Mouse (Mus musculus) thymus, postnatal 10 days (tissue): ENCODE data around the gene 4930402F06Rik.

ENCODE experiments used
- DNase-seq, 2 experiments: peaks; one replicate each; pipeline ENCODE4 v3.0.0; 2021; ENCODE audit warnings: low spot score in 2 of 2

4930402F06Rik gene

DNA sequence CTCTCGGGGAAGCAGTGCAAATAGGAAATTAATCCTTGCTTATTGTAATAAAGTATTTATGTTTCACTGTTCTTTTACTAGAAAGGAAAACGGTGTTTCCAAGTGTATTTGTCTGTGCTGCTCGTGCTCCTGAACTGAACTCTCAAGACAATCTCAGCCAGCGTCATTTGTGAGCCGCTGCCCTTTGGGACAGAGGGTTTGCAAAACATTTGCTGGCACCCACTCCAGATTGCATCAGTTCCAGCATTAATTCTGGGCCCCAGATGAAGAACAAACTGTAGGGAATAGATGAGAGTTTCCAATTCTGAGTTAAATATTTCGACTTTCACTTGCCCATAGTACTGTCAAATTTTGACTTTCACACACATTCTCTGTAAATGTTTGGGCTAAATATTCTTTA is 58.3 kb downstream of the 4930402F06Rik start:
- DNase-seq = no peak

DNA sequence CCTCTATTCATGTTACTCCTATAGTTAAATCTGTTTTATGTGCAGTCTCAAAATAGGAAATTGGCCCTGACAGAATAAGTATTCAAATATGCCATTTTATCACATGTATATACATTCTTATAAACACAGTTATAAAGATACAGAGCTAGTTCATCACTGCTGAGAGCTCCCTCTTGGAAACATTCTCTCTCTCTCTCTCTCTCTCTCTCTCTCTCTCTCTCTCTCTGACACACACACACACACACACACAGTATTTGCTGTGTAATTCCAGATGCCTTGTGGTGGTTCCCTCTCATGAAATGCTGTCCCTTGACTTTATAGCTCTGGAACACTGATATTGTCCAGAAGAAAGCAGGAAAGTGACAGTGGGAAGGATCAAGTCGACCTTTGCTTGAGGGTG is 58.9 kb downstream of the 4930402F06Rik start:
- no peak for DNase-seq

DNA sequence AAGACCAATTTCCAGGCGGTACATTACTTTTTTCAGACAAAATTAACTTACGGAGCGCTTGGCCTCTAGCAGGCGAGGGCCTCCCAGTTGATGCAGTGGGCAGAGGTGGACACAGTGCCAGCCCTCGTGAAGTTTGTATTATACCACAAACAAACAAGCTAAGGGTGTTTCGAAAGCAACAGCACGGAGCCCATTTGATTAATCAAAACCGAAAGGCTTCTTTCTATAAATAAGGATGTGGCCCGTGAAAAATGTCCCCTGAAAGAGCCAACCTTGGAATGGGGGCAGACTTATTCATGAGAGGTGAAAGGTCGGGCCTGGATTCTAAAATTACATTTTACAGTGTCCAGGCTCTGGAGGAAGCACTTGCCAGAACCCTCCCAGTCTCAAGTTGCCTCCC is 59.6 kb downstream of the 4930402F06Rik start:
- no peak for DNase-seq

DNA sequence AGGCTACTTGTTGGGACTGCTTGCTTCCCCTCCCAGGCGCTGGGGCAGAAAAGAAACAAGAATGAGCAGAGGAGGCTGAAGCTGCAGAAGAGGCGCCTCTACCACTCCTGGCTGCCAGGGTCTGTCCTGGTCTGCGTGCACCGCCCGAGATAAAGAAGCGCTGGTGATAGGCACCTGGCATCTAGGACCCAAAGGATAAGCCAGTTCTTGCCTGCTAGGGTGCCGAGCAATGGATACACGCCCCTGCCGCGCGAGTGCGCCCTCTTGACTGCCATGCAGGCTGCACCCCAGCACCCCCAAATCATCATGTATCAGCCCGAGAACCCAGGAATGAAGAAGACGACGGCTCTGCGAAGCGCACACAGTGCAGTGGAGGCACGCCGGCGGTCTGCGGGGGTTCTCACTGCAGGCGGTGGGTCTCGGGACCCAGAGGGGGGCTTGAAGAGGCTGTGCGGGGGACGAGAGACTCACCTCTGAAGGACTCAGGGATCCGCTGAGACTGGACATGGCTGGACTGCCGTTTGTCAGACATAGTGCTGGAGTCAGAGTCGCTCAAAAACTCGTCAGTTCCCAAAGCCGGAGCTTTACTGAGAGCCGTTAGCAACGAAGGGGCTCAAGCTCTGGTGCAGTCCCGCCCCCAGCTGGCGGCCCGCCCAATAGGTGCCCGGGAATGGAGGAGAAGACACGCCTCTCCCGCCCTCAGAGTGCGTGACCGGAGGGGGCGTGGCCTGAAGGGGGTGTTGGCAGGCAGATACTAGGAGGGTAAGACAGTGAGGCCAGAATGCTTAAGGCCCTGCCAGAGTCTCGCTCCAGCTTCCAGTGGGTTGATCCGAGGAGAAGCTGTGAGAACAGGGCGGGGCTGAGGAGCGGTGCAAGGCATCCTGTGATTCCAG is 60.3 kb downstream of the 4930402F06Rik start, which contains the start of gene Stom:
TSS of gene Stom (minus strand) at position 589 of the 893 bp plus-strand sequence.
- peak; percentile 98 to 100 for DNase-seq

DNA sequence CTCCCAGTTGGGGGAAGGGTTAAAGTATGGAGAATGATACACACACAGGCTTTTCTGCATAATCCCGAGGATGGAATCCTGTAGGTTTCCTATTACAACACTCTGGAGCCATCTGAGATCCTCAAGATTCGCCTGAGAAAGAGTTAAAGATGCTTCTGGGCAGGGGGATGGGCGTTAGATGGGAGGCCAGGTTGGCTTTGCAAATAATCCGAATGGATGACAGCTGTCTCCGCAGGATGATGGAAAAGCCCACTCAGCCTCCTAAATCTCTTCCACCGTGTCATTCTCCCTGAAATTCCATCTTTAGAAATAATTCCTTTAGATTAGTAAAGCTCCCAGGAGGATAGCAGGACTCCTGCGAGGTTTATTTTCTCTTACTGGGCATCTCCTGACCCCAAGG is 61.4 kb downstream of the 4930402F06Rik start:
- DNase-seq = no peak

DNA sequence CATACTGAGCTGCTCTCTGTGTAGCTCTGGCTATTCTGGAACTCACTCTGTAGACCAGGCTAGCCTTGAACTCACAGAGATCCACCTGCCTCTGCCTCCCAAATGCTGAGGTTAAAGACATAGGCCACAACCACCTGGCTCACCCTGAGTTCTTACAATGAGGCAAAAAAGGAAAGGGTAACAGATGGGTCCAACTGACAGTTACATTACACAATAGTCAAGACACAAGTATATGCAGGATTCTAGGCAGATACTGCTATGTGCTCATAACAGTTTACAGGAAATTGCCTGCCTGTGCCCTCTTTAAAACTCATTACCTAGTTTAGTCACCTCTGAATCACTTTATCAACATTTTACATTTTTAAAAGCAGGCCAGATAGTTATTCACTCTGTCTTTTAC is 63.3 kb downstream of the 4930402F06Rik start:
- no peak for DNase-seq

DNA sequence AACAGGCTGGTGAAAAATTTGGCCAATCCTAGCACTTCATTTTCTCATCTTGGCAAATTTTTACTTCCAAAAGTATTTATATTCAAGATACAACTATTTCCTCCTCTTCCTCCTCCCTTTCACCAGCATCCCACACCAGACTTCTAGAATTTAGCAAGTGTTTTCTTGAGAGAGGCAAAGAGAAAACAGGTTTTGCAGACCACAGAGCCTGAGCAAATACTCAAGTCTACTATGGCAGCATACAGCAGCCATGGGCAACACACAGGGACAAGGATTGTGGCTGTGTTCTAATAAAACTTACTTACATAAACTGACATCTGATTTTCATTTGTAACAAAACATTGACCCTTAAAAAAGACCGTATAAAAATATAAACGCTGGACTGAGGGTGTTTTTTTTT is 65.8 kb downstream of the 4930402F06Rik start:
- no peak for DNase-seq

DNA sequence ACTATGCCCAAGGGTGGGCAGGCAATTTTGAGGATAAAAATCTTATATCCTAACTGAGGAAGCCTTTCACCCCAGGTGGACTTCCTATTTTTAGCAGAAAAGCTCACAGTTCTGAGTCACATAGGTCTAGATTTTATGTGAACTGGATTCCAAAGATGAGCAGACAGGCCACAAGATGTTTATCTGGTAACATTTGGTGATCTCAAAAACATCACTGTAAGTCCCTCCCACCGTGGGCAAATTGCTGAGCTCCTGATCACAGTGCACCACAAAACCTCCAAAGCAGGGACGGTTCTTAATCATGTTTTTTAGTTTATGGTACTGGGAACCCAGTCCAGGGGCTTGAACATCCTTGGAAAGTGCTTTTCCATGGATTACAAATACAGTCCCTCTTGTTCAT is 67.9 kb downstream of the 4930402F06Rik start:
- DNase-seq = no peak

DNA sequence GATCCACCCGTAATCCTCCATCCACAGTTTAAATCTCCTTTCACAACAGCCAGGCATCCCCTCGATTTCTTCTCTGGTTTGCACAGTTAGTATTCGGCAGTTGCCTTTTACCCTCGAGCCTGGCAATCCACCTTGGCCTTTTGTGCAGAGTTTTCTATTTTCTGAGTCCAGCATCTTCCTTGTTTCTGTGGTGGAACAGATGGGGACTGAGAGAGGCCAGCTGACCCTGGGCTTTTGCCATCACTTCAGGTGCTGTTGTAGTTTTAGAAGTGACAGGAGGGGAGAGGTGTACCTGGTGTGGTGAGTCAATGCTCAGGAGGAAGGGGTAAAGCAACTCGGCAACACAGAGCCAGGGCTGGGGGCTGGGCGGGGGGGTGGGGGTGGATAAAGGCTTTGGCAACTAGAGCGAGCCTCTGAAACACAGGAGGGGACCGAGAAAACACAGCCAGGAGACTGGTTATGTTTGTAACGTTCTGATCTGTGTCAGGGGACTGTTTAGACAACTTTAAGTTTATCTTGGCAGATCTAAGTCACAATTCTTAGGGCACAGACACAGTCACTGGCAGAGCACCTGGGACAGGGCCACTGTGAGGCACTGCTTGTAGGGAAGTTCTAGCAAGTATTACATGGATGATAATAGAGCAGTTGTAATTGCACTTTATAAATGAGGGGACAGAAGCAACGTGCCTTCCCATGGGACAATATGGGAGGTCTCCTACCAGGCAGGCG is 68.7 kb downstream of the 4930402F06Rik start:
- DNase-seq = no peak

DNA sequence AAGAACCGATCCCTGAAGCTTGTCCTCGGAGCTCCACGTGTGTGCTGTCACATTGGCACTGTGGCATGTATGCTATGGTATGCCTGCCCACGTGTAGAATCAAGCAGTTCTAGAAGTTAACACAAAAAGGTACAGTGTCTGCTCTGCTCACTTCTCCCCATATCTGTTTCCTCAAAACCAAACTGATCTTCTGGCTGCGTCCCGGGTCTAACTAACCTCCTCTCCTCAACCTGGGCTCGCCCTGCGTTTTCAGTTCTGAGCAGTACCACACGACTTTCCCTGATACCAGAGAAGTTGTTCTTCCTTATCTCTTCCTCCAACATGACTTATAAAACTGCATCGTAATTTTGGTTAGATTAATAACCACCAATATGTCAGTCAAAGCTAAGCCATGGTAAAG is 69.4 kb downstream of the 4930402F06Rik start:
- DNase-seq = no peak

DNA sequence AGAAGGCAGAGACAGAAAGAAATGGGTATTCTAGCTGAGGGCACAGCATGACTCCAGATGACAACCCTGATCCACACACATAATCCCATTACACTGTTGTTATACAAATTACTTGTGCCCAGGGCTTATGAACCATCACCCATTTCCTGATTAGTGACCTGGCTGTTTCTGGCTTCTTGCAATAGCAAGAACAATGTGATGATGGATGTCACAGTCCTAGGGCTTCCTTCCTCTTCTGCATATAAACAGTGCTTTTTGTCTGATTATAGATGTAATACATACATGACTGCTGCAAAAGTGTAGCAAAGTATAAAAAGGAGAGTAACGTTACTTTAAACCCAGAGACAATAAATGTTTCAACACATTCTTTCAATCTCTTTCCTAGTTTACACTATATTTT is 70.0 kb downstream of the 4930402F06Rik start:
- no peak for DNase-seq

DNA sequence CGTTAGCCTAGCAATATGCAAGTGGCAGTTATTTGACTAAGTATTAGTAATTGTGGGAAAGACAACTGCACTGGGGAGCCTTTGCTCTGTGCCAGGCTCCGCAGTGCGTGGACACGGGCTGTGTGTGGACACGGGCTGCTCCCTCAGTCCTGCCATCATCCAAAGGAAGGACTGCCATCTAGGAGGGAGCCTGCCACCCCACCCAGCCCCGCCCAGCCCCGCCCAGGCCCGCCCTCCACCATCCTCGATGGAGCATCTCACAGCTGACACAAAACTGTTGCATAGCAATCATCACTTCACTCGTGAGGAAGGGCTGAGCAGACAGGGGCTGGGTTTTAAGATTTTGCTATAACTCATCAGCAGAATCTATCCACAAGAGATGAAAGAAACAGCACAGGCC is 71.0 kb downstream of the 4930402F06Rik start:
- no peak for DNase-seq
